Mouse (Mus musculus) stomach, embryonic 15.5 days (tissue): ENCODE measurements at regions not wholly inside any gene's neighbourhood (a gene's known extent, or its start where the extent isn't known, plus 50 kb on each side); places are given as distances from the start of the nearest gene placed in this dataset.

Source experiments
- ATAC-seq: fragments of 200-750 bp; cut with Nextera tagmentation; 2 replicates; pipeline ENCODE4 v1.8.0; 2017; ENCODE audit warnings: low read depth, moderate number of reproducible peaks, moderate TSS enrichment; ENCODE audit not compliant: insufficient read depth, low FRiP score
- H3K27ac ChIP-seq: fragments of 300-500 bp; sonication (generic); 2 replicates; pipeline ENCODE4 v1.5.1; 2015; ENCODE audit warnings: mild to moderate bottlenecking, inconsistent platforms
- H3K27me3 ChIP-seq: fragments of 300-500 bp; sonication (generic); replicated peaks from 2 replicates; pipeline ENCODE4 v1.6.1; 2015; ENCODE audit warnings: inconsistent platforms
- H3K36me3 ChIP-seq: fragments of 300-500 bp; sonication (generic); 2 replicates; pipeline ENCODE4 v1.6.1; 2015; ENCODE audit warnings: inconsistent platforms
- H3K4me1 ChIP-seq: fragments of 300-500 bp; sonication (generic); 2 replicates; pipeline ENCODE4 v1.6.1; 2015; ENCODE audit warnings: inconsistent platforms
- H3K4me2 ChIP-seq: fragments of 300-500 bp; sonication (generic); 2 replicates; pipeline ENCODE4 v1.6.1; 2015; ENCODE audit warnings: mild to moderate bottlenecking, inconsistent platforms
- H3K4me3 ChIP-seq: fragments of 300-500 bp; sonication (generic); replicated peaks from 2 replicates; pipeline ENCODE4 v1.5.1; 2015; ENCODE audit warnings: inconsistent platforms
- H3K9ac ChIP-seq: fragments of 300-500 bp; sonication (generic); 2 replicates; pipeline ENCODE4 v1.6.1; 2015; ENCODE audit warnings: inconsistent platforms
- H3K9me3 ChIP-seq: fragments of 300-500 bp; sonication (generic); 2 replicates; pipeline ENCODE4 v1.6.1; 2016; ENCODE audit warnings: inconsistent platforms
- WGBS: fragments of 180-500 bp; shearing (Covaris S2); methylation state at CpG from one replicate; pipeline ENCODE4 v1.1.7; 2015; 5-methylcytosine and 5-hydroxymethylcytosine counted together

GRCm38 (mm10) chr1:128766894-128767268 lies 174.8 kb upstream of the Cxcr4 start:
- ATAC-seq, result no peak
- Histone ChIP-seq H3K9ac (no peak overlapping the region), H3K9me3 (no peaks in the 10 kb centered on the region), H3K36me3 (no peaks in the 10 kb centered on the region), H3K4me3 (no peak overlapping the region), H3K4me2 (no peak overlapping the region), H3K27ac (peak overlapping the region; percentile 76; the same call in 1 of the 2 replicates), H3K4me1 (no peaks in the 10 kb centered on the region; the same call in 1 of the 2 replicates), H3K27me3 (no peaks in the 10 kb centered on the region)
- WGBS, result 61% methylated on average over 7 of the region's 7 CpGs

DNA sequence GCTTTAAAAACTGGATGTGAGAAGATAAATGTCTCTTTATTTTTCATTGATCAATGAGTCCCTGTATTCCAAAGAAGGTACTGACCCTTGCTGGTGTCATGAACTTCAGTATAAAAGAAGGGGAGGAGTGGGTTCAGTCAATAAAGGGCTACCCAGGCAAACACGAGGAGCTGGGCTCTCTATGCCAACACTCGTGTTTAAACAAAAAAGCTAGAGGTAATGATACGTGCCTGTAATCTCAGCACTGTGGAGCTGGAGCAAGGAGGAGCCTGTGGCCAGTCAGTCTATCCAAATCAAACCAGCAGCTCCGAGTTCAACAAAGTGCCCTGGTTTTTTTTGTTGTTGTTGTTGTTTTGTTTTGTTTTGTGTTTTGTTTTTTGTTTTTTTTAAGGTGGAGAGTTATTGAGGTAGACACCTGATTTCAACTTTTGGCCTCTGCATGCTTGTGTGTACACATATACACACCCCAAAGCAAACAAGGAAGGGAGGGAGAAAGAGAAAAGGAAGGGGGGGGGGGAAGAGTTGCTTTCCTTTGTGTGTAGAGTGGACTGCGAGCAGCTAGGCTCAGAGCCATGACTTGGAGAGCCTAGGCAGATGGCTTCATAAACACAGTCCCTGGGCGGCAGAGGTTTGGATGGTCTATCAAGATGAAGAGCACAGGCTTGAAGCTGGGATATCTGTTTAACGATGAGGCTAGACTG lies 174.2 kb upstream of the Cxcr4 start:
- Histone ChIP-seq H3K4me3 (no peak overlapping the region), H3K9ac (no peak overlapping the region), H3K4me1 (no peaks in the 10 kb centered on the region; the same call in 1 of the 2 replicates), H3K27ac (peak overlapping the region; percentile 76; the same call in 1 of the 2 replicates), H3K4me2 (no peak overlapping the region), H3K9me3 (no peaks in the 10 kb centered on the region), H3K27me3 (no peaks in the 10 kb centered on the region), H3K36me3 (no peaks in the 10 kb centered on the region)
- 52% methylated on average over 7 of the region's 7 CpGs for WGBS
- ATAC-seq, result peak; percentile 65

DNA sequence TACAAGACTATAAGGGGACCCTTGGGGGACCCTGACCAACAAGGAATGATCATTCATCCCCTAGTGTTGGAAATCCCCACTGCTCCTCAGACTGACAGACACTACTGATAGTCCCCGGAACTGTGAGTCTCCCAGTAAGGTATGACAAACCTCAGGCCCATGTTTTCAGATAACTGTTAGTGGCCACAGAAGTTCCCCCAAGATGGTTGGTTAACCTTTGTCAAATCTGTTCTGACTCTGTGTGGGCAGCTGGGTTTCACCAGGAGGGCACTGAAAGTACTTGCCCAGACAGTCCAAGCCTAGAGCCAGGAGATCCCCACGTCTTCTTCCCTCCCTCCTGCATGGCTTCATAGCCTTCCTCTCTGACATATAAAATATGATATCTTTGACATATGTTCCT lies 173.5 kb upstream of the Cxcr4 start:
- Histone ChIP-seq H3K36me3 (no peaks in the 10 kb centered on the region), H3K4me1 (no peaks in the 10 kb centered on the region; the same call in 1 of the 2 replicates), H3K9me3 (no peaks in the 10 kb centered on the region), H3K4me3 (no peak overlapping the region), H3K27ac (no peak overlapping the region), H3K4me2 (no peak overlapping the region), H3K27me3 (no peaks in the 10 kb centered on the region), H3K9ac (no peak overlapping the region)
- ATAC-seq, result no peak
- WGBS, result 66% methylated on average over 2 of the region's 2 CpGs

- Histone ChIP-seq H3K27ac (no peak overlapping the region), H3K9me3 (no peaks in the 10 kb centered on the region), H3K4me2 (no peak overlapping the region), H3K4me1 (no peaks in the 10 kb centered on the region; the same call in 1 of the 2 replicates), H3K4me3 (no peak overlapping the region), H3K9ac (no peak overlapping the region), H3K27me3 (no peaks in the 10 kb centered on the region), H3K36me3 (no peaks in the 10 kb centered on the region)
- 83% methylated on average over 3 of the region's 3 CpGs for WGBS
- no peak for ATAC-seq
Measured at GRCm38 (mm10) chr1:128765142-128765541, 173.0 kb upstream of the Cxcr4 start.

DNA sequence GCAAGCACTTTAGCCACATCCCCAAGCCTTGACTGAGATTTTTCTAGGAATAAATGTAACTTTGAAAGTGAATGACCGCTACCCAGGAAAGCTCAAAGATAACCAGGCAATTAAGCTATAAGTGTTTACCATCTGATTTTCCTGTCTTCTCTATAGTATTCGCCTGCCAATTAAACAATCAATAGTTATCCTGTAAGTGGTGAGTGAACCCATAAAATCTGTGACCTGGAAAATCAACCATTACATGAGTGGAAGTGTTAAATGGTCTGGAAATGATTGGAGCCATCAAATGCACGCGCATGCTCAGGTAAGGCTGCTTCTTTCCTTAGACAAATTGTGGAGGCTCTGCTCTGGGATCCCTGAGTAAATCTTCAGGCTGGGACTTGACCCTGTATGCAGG lies 170.8 kb upstream of the Cxcr4 start:
- no peak overlapping the region for H3K27ac ChIP-seq
- H3K9me3 ChIP-seq, result no peaks in the 10 kb centered on the region
- no peak overlapping the region for H3K4me2 ChIP-seq
- no peaks in the 10 kb centered on the region; the same call in 1 of the 2 replicates for H3K4me1 ChIP-seq
- no peaks in the 10 kb centered on the region for H3K27me3 ChIP-seq
- no peaks in the 10 kb centered on the region for H3K36me3 ChIP-seq
- ATAC-seq, result no peak
- H3K9ac ChIP-seq, result no peak overlapping the region
- no peak overlapping the region for H3K4me3 ChIP-seq
- 86% methylated on average over 4 of the region's 4 CpGs for WGBS

DNA sequence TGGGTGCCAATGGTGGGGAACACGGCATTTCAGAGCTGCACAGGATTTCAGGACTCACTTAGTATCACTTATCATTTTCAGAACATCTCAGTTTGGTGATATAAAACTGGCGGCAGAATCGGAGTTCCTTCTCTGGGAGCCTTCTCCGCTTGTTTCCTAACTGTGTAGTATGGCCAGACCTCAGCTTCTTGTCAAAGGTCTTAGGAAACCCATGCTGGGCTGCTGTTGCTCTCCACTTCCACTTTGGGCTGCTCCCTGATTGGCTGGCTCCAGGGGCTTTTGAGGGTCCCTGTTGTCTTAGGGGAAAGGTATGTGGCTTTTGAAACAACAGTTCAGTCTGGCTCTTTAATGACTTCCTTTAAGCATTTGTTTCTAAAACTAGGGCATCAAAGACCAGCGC lies 170.0 kb upstream of the Cxcr4 start:
- ATAC-seq, result no peak
- no peak overlapping the region for H3K4me2 ChIP-seq
- no peak overlapping the region for H3K4me3 ChIP-seq
- H3K9ac ChIP-seq, result no peak overlapping the region
- H3K27me3 ChIP-seq, result no peaks in the 10 kb centered on the region
- no peaks in the 10 kb centered on the region for H3K9me3 ChIP-seq
- 78% methylated on average over 5 of the region's 5 CpGs for WGBS
- H3K27ac ChIP-seq, result no peak overlapping the region
- H3K36me3 ChIP-seq, result no peaks in the 10 kb centered on the region
- H3K4me1 ChIP-seq, result no peaks in the 10 kb centered on the region; the same call in 1 of the 2 replicates

GRCm38 (mm10) chr1:128758802-128759481 lies 166.8 kb upstream of the Cxcr4 start:
- Histone ChIP-seq H3K9ac (no peak overlapping the region), H3K27ac (no peak overlapping the region), H3K4me3 (no peak overlapping the region), H3K9me3 (no peaks in the 10 kb centered on the region), H3K27me3 (no peaks in the 10 kb centered on the region), H3K4me2 (no peak overlapping the region), H3K4me1 (no peaks in the 10 kb centered on the region), H3K36me3 (no peaks in the 10 kb centered on the region)
- 90% methylated on average over 11 of the region's 11 CpGs for WGBS
- ATAC-seq, result no peak

DNA sequence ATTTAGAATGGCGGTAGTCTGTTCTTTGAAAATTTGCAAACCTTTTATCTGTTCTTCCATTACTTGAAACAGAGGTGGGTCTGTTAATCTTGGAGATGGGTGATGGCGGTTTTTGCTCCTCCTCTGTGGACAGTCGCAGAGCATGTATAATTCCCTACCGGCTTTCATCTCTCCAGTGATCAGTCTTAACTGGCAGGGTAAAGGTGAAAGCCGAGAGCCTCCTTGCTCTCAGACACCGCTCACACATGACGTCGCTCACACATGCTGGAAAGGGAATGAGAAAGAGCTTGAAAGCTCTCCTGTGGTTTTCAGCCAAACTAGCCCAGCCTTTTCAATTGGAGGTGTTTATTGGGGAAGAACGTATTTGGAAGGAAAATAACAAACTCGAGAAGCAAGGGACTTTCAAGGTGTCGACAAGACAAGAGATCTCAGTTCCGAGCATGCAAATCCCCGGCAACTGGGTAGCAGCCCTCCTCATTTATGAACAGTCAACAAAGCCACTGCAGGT lies 166.3 kb upstream of the Cxcr4 start:
- H3K27ac ChIP-seq, result no peak overlapping the region
- no peaks in the 10 kb centered on the region for H3K36me3 ChIP-seq
- H3K9ac ChIP-seq, result no peak overlapping the region
- H3K9me3 ChIP-seq, result no peaks in the 10 kb centered on the region
- H3K4me3 ChIP-seq, result no peak overlapping the region
- WGBS, result 76% methylated on average over 13 of the region's 13 CpGs
- no peaks in the 10 kb centered on the region for H3K27me3 ChIP-seq
- H3K4me2 ChIP-seq, result no peak overlapping the region
- no peak for ATAC-seq
- no peaks in the 10 kb centered on the region for H3K4me1 ChIP-seq

GRCm38 (mm10) chr1:128753427-128754012 lies 161.4 kb upstream of the Cxcr4 start:
- Histone ChIP-seq H3K4me1 (no peaks in the 10 kb centered on the region), H3K27me3 (no peaks in the 10 kb centered on the region), H3K4me2 (no peak overlapping the region), H3K4me3 (no peak overlapping the region), H3K9me3 (no peaks in the 10 kb centered on the region), H3K9ac (no peak overlapping the region), H3K27ac (no peak overlapping the region), H3K36me3 (no peaks in the 10 kb centered on the region)
- 54% methylated on average over 3 of the region's 3 CpGs for WGBS
- no peak for ATAC-seq

- no peaks in the 10 kb centered on the region for H3K4me1 ChIP-seq
- no peaks in the 10 kb centered on the region for H3K36me3 ChIP-seq
- H3K27ac ChIP-seq, result no peak overlapping the region
- no peak overlapping the region for H3K4me2 ChIP-seq
- ATAC-seq, result no peak
- H3K9ac ChIP-seq, result no peak overlapping the region
- no peak overlapping the region for H3K4me3 ChIP-seq
- WGBS, result 66% methylated on average over 5 of the region's 5 CpGs
- H3K27me3 ChIP-seq, result no peaks in the 10 kb centered on the region
- no peaks in the 10 kb centered on the region for H3K9me3 ChIP-seq
Measured at GRCm38 (mm10) chr1:128749437-128749994, 157.4 kb upstream of the Cxcr4 start.

DNA sequence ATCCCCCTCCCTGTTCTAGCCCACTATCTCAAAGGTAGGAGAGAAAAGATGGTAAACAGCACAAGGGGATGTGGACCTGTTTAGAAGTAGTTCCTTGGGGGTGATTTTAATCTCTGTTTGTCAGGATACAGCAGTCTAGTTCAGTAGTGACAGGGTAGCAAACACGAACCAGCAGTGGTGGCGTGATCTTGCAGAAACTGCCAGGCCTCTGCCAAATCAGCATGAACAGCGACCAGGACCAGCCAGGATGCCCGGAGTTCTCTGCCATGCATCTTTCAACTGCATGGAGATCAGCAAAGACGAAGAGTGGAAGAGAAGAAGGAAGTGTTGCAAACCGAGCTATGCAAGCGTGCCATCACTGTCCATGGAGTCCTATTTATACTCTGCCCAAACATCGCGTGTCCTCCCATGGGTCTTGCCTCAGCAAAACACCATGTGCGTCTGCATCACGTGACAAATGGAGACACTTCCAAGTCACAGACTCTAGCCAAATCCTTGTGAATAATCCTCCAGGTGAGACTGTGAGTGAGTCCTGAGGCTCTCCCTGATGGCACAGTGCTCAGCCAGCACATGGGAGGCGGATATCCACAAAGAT lies 155.2 kb upstream of the Cxcr4 start:
- H3K36me3 ChIP-seq, result no peaks in the 10 kb centered on the region
- no peak for ATAC-seq
- WGBS, result 89% methylated on average over 12 of the region's 12 CpGs

More for the DNA sequence above, 155.2 kb upstream of the Cxcr4 start:
- no peaks in the 10 kb centered on the region for H3K9me3 ChIP-seq
- H3K4me2 ChIP-seq, result no peak overlapping the region
- H3K27me3 ChIP-seq, result no peaks in the 10 kb centered on the region
- no peak overlapping the region for H3K4me3 ChIP-seq
- no peaks in the 10 kb centered on the region for H3K4me1 ChIP-seq
- no peak overlapping the region for H3K9ac ChIP-seq
- H3K27ac ChIP-seq, result no peak overlapping the region
